Mouse (Mus musculus) layer of hippocampus, adult 18-20 months (tissue): ENCODE measurements at regions not wholly inside any gene's neighbourhood (a gene's known extent, or its start where the extent isn't known, plus 50 kb on each side); places are given as distances from the start of the nearest gene placed in this dataset.

Source experiments
- DNase-seq, 2 experiments: peaks; one replicate each; pipeline ENCODE4 v3.0.0; 2022; ENCODE audit warnings: low spot score in 2 of 2

DNA sequence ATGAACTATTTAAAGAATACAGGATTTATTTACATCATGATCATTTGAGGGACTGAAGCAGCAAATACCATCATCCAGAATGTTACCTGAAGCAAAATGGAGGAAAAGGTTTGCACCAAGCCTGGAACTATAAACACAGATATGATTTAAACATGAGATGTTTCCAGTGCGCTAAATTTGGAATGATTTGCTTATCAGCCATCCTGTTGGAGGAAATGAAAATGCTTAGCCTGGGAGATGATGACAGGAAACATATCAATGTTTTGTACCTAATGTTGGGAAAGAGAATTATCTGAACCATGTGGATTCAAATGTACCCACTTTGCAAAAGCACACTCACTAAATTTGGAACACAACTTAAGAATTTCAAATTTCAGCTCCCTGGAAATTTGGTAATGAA, 149.3 kb downstream of the Adgra3 start:
- DNase-seq = no peak

DNA sequence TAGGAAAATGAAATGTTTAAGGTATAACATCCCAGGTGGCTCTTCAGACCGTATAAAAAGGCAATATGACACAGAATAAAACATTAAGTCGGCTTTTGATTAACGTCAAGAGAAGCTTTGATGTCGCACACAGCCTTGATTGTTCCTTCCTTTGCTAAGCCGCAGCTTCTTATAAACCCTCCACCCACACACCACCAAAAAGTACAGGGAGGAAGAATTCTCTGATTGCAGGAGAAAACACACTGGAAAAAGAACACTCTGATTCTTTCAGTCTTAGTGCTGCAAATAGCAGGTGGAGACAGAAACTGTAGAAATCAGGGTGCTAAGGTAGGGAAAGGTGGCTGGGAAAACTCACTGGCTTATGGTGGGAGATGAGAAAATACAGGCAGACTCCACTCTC, 162.7 kb downstream of the Adgra3 start:
- DNase-seq = peak in 1 of 2 experiments; percentile 23

DNA sequence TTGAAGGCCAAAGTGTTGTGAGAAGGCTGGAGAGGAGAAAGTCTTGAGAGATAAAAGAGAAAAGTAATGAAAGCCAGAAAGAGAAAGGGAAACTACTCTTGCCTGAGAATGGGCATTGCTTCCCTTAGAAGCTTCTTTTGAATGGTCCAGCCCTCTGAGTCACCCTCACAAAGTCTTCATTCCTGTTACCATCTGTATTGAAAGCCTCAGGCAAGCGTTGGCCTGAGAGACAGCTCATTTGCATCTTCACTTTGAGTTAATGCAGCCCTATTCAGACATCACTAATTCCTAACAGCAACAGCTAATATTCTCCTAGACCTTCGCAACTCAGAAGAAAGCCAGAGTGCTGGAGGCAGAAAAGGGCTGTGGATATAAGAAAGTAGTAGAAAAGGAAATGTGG, 178.4 kb downstream of the Adgra3 start:
- no peak for DNase-seq

- DNase-seq = no peak
Measured at GRCm38 (mm10) chr5:49876240-49876639, 182.6 kb downstream of the Adgra3 start.

- DNase-seq = peak in 1 of 2 experiments; percentile 13
Measured at GRCm38 (mm10) chr5:49857202-49857601, 201.6 kb downstream of the Adgra3 start.

GRCm38 (mm10) chr5:49856036-49856435, 202.8 kb downstream of the Adgra3 start:
- no peak for DNase-seq

DNA sequence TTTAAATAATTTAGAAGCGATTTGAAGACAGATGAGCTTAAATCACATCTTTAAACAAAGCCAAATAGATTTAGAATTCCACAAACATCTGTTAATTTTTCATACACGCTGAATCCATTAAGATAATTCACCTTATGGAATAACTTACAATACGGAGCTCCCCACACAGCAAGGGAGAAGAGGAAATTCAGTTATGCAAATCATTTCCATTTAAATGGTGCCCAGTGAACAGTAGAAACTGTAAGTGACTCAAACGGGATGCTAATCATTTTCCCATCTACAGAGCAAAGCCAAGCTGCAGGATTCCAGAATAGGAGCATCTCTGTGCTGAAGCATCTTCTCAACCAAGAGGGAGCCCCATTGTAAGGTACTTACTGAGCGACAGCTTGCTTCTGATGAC, 210.1 kb downstream of the Adgra3 start:
- peak in 1 of 2 experiments; percentile 13 for DNase-seq

DNA sequence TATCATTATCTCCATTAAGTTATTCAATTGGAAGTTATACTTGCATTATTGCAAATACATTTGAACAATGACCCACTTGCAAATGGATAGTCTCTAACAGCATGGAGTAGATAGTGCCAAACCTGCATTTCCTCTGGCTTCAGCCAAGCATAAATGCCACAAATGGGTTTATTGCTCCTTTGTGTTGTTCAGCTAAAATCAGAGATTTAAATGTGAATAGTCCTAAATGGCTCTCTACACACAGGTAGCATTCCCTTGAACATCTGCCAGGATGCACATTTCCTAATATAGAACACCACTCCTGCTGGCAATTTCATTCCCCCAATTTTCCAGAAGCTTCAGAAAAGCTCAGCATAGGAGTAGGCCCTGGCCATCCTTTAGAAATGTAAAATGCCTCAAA, 210.6 kb downstream of the Adgra3 start:
- DNase-seq = no peak

- DNase-seq = no peak
Measured at GRCm38 (mm10) chr5:49818832-49819231, 240.0 kb downstream of the Adgra3 start.

- no peak for DNase-seq
Measured at GRCm38 (mm10) chr5:49816751-49817150, 242.1 kb downstream of the Adgra3 start.

- no peak for DNase-seq
Measured at GRCm38 (mm10) chr5:49813335-49813734, 245.5 kb downstream of the Adgra3 start.

DNA sequence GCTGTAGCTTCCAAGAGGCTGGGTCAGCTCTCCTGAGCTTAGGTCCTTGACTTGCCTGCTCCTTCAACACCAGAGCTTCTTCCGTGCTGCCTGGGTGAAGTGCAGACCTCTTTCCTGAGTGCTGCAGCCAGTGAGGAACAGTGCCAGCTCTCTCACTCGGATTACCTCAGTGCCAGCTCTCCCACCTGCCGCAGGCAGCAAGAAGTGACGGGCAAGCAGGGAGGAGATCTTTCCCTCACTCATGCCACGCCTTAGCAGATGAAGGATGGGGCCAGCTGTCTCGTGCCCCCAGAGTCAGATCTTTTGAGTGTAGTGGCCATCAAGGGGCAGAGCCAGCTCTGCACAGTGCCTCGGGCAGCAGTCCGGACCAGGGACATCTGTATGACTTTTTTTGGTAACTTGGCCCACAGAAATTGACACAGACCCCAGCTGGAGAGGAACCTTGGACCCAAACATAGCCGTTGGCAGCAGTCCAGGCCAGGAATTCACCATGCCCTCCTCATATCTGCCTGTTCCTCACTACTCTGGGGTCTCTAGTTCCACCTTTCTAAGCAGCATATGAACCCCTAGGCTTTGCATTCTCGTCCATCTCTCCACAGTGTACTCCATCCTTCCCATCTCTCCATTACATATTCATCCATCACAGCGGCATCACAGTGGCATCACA, 263.9 kb upstream of the Kcnip4 start:
- no peak for DNase-seq

- DNase-seq = peak; percentile 56 to 83
Measured at GRCm38 (mm10) chr5:49783728-49784127, 259.0 kb upstream of the Kcnip4 start.

- DNase-seq = peak in 1 of 2 experiments; percentile 14
Measured at GRCm38 (mm10) chr5:49761054-49761453, 236.3 kb upstream of the Kcnip4 start.

GRCm38 (mm10) chr5:49755531-49755930, 230.8 kb upstream of the Kcnip4 start:
- no peak for DNase-seq

DNA sequence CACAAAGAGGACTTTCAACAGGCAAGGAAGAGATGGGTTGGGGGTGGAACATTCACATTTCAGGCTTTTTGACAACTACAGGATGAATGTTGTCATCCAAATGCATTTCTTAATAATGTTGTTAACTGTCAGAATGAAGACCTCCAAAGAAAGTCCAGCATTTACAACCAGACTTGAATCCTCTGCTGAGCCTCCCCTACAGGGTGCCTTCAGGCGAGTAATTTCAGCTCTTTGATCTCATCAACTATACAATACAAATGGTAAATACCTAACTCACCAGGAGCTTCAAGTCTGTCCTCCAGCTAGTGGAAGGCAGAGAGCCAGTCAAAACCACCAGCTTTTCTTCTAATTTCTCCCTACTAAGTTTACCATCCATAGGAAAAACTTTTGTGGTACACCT, 187.9 kb upstream of the Kcnip4 start:
- DNase-seq = no peak

- no peak for DNase-seq
Measured at GRCm38 (mm10) chr5:49682156-49682555, 157.4 kb upstream of the Kcnip4 start.

DNA sequence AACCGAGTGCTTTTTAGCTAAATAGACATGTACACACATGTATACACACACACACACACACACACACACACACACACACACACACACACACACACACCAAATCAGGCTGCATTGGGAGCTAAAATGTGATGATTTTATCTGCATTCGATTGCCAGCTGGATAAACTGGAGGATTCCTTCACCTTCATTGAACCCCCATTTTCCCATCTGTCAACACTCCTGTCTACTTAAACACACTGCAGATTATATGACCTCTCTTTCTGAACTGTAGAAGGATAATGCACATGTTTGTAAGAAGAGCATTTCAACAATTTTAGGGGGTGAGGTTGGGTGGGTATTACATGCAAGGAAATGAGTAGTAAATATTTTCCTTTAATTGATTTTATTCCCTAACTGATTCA, 156.8 kb upstream of the Kcnip4 start:
- DNase-seq = no peak

DNA sequence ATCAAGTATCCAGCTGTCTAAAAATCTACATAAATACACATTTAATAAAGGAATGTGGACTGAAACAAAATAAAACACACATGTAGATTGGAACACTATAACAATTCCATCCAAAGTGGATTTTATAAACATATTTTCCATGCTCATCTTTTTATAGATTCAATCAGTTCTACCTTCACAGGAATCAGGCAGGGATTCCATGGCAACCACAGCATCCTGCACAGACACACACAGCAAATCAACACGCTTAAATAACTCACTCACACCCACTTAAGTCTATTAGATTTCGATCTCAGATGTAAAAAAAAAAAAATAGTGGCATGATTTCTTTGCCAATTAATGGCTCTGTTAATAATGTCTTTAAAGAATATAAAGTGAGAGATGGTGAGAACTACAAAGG, 151.2 kb upstream of the Kcnip4 start:
- DNase-seq = peak; percentile 5 to 48

- DNase-seq = no peak
Measured at GRCm38 (mm10) chr5:49665196-49665595, 140.5 kb upstream of the Kcnip4 start.

DNA sequence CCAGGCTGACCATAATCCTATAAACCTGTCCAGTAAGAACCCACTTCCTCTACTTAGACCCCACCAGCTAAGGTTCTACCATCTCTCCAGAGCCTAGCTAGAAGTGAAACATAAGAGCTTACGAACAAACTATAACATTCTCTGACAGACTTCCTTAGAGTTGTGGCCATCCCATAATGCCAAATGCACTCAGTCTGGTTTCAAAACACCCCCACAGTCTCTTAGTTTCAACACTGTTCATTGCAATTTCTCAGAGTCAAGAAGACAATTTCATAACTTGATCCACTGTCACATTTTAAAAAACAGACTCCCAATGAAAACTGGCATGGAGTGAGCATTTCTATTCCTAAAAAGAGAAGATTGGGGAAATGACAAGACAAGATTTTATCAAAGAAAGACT, 139.2 kb upstream of the Kcnip4 start:
- DNase-seq = no peak

- no peak for DNase-seq
Measured at GRCm38 (mm10) chr5:49662096-49662495, 137.4 kb upstream of the Kcnip4 start.

GRCm38 (mm10) chr5:49660598-49660997, 135.9 kb upstream of the Kcnip4 start:
- DNase-seq = no peak

- no peak for DNase-seq
Measured at GRCm38 (mm10) chr5:49650953-49651352, 126.2 kb upstream of the Kcnip4 start.
